Mouse (Mus musculus) cerebellum, adult 11 months (tissue): ENCODE data around the gene Olfr1444.

Experiments used
- DNase-seq: peaks from one replicate; pipeline ENCODE4 v3.0.0; 2022

Olfr1444 gene

GRCm38 (mm10) chr19:12856983-12857382, at the start of gene Olfr1444:
TSS of gene Olfr1444 (plus strand) at chr19:12857283.
- no peak for DNase-seq

DNA sequence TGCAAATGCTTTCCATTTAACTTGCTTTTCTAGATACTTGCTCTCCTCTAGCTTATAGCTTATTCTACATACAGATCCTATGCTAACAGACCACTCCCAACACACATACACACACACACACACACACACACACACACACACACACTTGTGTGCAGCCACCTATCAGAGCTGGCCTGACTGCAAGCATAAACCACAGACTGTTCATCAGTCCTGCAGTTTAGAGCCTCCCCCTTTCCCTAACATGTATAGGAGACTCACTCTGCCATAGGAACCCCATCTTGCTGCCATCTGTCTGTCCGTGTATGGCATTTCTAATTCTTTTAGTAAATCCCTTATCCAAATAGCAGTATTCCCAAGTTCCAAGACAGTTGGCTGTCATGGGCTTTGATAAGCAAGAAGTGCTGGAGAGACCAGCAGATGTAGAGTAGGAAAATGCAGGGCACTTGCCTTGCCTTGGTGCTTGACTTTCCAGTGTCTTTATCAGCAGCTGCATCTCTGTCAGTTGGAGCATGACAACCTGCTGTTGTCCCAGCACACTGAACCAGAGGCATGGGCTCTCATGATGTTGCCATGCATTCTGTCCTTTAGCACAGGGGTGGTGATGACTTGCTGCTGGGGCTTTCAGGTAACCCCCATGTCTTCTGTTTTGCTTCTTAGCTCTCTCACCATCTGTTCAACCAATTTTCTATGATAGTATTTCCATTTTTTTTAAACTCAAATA, 44.3 kb upstream of the Olfr1444 start:
- no peak for DNase-seq

DNA sequence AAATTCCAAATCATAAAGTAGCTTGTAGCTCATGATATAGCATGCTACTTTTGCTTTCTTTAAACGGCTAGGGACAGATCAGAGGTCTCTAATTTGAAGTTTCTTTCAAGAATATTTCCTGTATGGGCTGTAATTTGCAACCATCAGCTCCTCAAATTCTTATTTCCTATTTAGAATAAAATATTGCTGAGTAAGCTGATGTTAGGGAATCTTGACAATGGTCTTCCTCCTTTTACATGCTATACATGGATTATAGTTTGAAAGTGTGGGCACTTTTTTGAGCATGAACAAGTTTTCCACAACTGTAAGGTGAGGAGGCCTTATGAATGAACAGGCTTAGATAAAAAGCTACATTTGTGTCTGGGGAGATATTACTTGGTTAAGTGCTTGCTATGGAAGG, 43.2 kb upstream of the Olfr1444 start:
- DNase-seq, result no peak

DNA sequence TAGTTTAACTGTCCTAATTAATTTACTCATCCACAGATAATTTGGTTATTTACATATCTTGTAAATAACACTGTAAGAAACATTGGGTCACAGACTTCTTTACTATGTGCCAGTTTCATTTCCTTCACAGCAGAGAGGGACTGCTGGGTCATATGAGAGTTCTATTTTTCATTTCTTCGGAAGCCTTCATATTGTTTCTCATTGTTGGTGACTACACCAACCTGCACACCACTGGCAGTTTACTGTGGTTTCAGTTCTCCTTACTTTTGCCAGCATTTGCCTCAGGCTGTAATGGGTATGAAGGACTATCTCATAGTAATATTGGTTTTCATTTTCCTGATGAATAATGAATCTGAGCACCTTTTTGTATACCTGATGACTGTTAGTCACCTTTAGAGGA, 38.6 kb upstream of the Olfr1444 start:
- no peak for DNase-seq

DNA sequence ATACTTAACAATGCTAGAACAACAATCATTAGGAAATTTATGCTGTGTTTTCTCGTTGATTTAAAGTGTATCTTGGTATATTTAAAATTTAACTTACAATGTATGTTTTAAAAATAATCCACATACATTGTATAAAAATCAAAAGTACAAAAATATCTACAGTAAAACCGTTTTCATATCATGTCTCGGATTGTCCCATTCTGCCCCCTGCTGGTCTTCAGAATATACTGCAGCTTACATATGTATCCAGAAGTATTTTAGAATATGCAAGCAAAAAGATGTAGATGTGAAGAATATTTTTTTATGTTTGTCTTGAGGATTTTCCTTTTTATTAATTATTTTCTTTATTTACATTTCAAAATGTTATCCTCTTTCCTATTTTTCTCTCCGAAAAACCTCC, 36.7 kb upstream of the Olfr1444 start:
- peak; percentile 6 for DNase-seq

DNA sequence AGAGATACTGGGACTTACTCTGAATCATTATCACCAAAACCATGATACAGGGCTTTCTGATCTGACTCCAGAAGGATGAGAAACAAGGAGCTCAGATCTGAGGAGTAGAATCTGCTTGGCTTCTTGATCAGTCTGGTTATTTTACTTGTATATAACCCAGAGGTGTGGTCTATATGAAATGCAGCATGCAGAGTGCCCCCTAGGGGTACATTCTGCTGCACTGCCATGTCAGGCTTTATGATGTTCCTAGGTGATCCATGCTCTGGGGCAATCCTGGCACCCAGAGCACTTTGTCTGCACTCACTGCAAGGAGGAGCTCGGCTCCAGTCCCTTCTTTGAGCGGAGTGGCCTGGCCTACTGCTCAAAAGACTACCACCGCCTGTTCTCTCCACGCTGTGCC, 32.5 kb upstream of the Olfr1444 start:
- DNase-seq, result no peak

DNA sequence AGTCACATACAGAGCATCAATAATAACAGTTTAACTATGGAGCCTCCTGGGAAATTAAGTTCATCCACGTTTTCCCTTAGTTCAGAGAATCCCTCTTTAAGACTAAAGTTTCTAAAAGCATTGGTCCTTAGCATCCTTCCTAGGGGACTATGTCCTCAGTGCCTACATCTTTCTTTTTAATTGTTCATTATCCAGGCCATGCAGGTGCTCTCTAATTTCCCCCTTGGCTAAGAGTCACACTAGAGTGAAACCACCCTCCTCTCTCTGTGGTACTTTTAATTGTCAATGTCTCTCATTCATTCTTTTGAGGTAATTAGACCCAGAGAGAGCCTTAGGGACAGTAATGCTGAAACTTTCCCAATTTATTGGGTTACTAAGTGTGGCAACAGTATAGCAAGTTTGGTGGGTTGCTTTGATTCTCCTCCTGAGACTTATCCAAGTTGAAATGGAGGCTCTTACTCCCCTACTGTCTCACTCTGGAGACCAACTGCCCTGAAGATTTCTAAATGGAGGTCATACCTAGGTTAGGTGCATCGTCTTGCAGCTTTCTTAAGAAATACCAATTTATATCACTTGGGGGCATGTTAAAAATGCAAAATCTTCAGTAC, 26.2 kb upstream of the Olfr1444 start:
- DNase-seq, result no peak

GRCm38 (mm10) chr19:12831559-12831958, 25.5 kb upstream of the Olfr1444 start:
- no peak for DNase-seq

DNA sequence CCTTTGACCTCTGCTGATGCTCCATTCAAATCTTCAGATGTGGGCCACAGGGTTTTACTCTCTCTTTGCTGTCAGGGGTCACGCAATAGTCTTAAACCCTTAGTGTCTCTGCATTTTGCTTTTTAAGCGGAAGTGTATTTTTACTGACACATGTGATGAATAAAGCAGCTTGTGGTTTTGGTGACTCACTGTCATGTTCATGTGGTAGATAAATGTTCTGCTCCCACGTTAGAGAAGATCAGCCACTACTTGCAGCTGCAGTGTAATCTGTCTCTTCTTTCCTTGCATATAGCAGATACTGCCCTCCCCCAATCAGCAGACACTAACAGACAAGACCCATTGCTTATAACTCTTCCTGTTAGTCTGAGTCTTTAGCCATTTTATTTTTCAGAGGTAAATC, 23.5 kb upstream of the Olfr1444 start:
- no peak for DNase-seq

DNA sequence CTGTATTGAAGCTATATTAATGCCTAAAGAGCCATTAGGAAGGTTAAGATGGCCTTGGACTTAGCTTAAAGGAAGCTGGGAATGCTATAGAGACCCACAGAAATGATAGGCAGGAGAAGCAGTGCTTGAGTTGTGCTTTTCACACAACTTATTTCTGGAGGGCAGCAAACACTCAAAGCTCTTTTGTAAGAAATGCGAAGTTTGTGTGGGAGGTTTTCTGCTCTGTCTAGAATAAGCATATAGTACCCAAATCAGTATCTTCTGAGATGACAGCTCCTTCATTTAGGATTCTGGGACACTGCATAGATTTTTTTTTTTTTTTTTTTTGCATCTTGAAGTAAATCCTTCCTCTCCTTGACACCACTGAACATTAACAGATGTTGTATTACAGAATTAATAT, 18.6 kb upstream of the Olfr1444 start:
- DNase-seq, result no peak

DNA sequence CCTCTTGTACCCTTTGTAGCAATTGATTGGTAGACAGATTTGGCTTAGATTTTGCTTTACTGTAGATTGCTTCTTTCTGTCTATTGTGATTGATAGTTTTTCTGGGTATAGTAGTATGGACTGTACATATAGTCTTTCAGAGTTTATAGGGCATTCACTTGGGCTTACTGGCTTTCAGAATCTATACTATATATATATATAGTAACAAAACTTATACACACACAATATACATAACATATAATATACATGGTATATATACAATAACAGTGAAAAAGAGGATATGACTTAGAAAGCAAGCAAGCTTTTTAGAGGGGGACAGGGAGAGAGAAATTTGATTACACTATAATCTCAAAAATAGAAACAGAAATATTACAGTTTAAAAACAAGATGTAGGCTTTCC, 10.7 kb upstream of the Olfr1444 start, which contains the start of gene Gm5244:
Gene Gm5244 (plus strand): TSS at position 301 of the 400 bp plus-strand sequence.
- DNase-seq, result no peak

DNA sequence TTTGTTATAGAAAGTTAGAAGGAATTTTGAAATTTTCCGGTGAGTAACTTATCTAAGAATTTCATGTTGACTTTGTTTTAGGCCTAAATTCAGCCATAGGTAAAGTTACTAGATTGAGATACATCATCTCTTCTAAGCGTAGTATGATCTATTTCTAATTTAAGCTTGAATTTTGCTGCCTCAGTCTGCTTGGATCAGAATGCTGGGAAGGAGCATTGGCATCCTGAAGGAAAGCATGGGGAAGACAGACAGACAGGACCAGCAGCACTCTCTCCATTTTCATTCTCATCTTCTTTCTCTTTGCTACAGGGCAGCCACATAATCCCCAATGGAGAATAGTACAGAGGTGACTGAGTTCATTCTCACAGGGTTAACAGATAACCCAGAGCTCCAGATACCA, 26.5 kb downstream of the Olfr1444 start, which contains the start of gene Olfr1445:
Gene Olfr1445 (plus strand): TSS at position 301 of the 400 bp plus-strand sequence.
- DNase-seq, result no peak

DNA sequence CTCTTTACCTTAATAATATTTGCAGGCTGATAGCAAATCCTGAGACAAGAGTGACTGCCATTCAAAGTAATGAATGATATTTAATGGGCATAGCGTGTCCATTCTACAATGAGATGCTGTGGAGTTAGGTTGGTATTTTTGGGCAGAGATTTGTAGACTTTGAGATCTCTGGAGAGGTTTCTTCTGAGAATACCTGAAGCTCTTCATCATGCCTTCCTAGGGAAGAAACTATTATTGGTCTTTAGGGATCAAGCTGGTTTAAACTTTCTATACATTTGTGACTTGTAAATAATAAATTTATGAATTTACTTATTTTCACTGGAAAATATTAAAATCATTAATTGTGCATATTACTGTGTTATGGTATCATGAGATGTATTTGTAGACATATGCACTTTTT, 36.3 kb downstream of the Olfr1444 start, which contains the start of gene Olfr1446:
Gene Olfr1446 (minus strand): TSS at position 101 of the 400 bp plus-strand sequence.
- no peak for DNase-seq

- DNase-seq, result no peak
Measured at GRCm38 (mm10) chr19:12903643-12904042, 46.6 kb downstream of the Olfr1444 start, which contains the start of gene Olfr1447. TSS of gene Olfr1447 (minus strand) at chr19:12903743.
